Mouse (Mus musculus): ENCODE data around the gene Nod2.

- no peak for TF ChIP-seq GATA1 (IDR thresholded peaks at IDR 0.05; ENCODE audit: low read length)
- TF ChIP-seq TAL1 (IDR thresholded peaks at IDR 0.05; ENCODE audit: low read length): no peak
Observed at GRCm38 (mm10) chr8:88723256-88723963, 76.3 kb downstream of the Nod2 start.
